Mouse (Mus musculus): ENCODE data around the gene Utp11. TPM values are rescaled to one million over a fixed set of nuclear protein-coding genes. Genes with fewer than 3 reads are reported as not detected.
"Not testable (repeated sequence)": the region's sequence is repeated elsewhere in the genome, so short reads cannot be mapped to it uniquely, and the experiment has no call there.

The Utp11 gene
- total RNA-seq (2021) = 10 to 100 TPM; 11.6 to 12.0 TPM
- long read RNA-seq, experiment 1, transcript Utp11-201 (8 exons, 1,603 nt) = major isoform, 34 of 36 reads
- long read RNA-seq, experiment 1, partial matches to known transcripts = 0 of 36 reads
- long read RNA-seq, experiment 1, other reads (novel, unspliced or antisense) = 2 of 36 reads
- long read RNA-seq, experiment 2, transcript Utp11-201 (8 exons, 1,603 nt) = major isoform, 18 of 21 reads
- long read RNA-seq, experiment 2, partial matches to known transcripts = 1 of 21 reads
- long read RNA-seq, experiment 2, other reads (novel, unspliced or antisense) = 2 of 21 reads

DNA sequence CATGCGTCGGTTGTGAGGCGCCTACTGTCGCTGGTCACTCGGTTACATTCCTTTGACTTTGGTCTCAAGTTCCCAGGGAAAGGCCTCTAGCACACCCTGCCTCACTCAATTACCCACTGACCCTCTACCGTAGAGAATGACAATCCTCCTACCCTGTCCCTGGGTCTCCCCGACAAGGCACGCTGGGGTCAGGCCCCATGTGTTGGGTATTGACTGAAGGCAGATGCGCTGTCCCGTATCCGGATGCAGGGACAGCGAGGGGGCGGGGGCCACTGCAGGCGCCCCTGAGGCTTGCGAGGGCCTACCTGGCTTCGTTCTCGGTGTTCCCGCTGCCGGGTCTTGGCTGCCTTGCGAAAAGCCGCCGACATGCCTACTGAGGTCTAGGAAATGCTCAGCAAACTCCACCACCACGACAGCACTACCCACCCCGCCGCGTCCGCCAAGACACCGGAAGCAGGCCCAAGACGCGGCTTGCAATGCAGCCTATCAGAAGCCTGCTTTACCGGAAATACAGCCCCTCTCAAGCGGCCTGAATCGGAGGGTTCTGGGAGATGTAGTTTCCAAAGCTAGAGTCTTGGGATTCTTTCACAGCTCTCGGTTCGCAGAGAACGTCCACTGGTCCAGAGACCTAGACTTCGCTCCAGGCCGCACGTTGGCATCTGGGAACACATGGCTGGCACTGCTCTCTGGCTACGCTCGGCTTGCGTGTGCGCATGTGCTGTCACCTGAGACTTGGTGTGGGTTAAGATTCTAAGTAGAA, at the start of gene Utp11:
Gene Utp11 (minus strand): TSS at position 466 of the 760 bp plus-strand sequence.
- intact Hi-C loops (cut with DNase I) = loop anchor here (10.0 kb wide), 1 partner anchor 979 kb away; the partner anchor contains the start of gene Ndufs5
- peak; percentile 85 to 86 for DNase-seq

DNA sequence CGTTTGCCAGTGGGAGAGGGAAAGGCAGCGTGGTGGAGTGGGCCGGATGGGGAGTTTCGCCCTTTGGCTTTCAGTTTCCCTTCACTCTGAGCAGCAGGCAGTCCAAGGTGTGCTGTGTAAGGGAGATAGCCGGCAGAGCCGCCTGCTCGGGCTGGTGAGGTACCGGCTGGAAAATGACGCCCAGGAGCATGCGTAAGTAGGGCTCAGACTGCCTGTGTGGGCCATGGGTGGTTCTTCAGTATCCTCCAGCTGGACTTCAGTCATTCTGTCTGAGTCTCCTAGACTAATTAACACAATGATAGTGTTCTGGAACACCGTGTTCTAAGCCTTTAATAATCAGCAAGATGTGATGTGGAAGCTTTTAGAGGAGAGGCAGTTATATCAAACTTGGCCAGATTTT, 49.4 kb upstream of the Utp11 start:
- no peak for DNase-seq
- intact Hi-C loops (cut with DNase I) = no loop called here

DNA sequence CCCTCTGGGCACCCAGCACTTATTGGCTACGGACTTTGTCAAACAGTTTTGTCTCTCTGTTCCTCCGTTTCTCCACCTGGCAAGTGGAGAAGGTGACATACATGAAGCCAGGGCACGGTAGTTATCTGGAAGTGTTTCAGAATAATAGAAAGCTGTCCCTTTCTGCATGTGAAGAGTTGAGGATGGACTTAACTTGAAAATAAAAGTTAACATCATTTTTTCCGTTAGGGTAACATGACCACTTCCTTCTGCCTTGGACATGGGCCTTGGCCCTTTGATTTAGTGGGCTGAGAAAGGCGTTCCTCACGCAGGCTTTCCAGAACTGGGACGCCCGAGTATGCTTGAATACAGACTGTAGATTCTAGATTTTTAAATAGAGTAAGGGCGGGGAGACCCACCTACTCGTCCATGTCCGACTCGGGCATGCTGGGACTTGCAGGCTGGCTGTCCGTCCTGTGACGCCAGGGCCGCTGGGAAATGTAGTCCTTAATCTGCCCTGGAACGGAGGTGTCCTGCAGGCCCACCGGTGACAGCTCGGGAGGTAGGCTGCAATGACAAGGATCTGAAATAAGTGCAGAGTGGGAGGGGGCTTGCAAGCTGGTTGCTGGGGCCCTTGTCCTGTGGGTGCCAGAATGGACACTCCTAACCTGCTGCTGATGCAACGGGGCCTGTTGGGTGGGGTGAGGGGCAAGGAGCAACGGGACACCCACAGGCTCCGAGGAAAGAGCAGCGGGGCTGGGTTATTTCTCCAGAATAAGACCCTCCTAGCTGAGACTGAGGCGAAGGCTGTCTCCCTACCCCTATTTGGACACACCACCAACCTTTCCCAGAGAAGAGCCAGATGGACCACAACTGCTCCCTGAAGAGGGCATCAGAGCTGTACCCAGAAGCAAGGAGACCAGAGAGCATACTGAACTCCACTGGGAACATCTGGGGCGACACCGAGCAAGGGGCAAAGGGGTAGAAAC, 48.3 kb upstream of the Utp11 start, which contains the start of gene Inpp5b:
Gene Inpp5b (plus strand): TSS at position 475 of the 968 bp plus-strand sequence.
- intact Hi-C loops (cut with DNase I) = no loop called here
- peak; percentile 78 to 83 for DNase-seq

DNA sequence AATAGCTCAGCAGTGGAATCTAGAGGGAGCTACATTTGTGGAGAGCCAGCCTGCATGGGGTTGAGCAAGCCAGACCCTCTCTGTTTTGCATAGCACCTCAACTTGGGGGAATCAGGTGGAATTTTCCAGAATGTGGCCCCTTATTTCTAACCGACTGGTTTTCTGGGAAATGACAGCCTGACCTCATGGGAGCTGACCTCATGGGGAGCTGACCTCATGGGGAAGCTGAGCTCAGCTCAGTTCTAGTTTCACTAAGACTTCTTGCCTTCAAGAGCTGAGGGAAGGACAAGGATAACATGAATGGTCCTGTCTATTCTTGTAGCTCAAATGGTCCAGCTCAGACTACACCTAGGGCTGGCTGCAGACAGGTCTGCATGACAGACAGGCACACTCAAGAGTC, 45.4 kb upstream of the Utp11 start:
- DNase-seq = no peak
- intact Hi-C loops (cut with DNase I) = no loop called here

DNA sequence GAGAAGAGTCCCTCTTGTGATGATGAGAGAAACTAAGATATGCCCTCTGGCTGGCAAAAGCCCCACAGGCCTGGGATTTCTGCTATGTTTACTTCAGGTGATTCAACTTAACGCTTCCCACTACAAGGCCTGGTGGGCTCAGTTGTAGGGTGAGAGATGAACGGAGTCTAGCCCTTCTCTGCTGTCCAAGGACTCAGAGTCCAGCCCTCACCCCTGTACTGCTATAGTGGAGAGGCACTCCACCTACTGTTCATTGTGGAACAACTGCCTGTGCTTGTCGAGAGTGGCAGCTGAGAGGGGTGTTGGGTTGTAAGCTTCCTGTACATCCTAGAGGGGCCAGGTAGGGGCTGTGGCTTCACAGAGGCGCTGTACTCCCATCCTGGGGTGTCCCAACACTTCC, 44.6 kb upstream of the Utp11 start:
- intact Hi-C loops (cut with DNase I) = no loop called here
- DNase-seq = no peak

DNA sequence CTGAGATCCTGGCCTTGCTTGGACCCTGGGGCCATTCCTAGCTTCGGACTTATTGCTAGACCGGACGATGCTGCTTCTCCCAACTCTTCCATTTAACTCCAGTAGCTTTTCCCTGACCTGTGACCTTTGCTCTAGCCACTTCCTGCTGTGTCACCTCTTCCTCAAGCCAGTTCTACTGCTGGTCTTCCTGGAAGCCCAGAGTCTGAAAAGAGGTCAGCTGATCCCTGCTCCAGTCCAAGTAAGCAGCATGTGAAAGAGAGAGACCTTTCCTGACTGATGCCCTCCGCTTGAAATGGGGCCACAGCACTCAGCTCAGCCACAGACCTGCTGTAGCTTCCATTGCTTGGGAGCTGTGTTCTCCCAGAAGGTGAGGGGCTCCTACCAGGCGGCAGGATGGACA, 44.1 kb upstream of the Utp11 start:
- intact Hi-C loops (cut with DNase I) = no loop called here
- DNase-seq = no peak

DNA sequence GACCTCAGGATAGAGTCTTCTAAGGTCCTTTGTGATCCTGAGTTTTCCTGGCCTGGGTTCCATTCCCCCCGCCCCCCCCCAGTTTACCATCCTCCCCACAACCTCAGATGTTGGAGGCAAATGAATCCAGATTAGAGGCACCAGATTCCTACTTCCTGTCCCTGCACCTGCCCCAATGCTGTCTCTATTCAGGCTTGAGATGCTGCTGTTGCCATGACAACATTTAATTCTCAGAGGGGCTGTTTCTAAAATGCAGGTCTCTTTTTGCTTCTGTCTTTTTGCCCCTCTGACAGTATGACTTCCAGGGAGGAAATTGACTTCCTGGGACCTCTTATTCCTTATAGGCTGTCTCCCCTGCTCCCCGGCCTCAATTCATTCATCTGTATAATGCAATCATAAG, 43.6 kb upstream of the Utp11 start:
- intact Hi-C loops (cut with DNase I) = no loop called here
- DNase-seq = no peak

DNA sequence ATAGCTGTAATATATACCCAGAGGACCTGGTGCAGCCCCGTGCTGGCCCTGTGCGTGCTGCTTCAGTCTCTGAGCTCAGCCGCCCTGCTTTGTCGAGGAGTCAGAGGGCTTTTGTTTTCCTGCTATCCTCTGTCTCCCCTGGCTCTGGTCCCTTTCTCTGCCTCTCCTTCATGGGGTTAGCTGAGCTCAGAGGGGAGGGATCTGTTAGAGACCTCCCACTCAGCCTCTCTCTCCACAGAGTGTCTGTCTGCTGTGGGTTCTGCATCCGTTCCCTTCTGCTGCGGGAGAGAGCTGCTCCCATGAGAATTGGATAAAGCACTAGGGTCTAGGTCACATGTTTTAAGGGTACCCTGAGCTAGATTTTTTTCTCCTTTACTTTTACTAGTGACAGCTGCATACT, 32.7 kb upstream of the Utp11 start:
- no peak for DNase-seq
- intact Hi-C loops (cut with DNase I) = no loop called here

DNA sequence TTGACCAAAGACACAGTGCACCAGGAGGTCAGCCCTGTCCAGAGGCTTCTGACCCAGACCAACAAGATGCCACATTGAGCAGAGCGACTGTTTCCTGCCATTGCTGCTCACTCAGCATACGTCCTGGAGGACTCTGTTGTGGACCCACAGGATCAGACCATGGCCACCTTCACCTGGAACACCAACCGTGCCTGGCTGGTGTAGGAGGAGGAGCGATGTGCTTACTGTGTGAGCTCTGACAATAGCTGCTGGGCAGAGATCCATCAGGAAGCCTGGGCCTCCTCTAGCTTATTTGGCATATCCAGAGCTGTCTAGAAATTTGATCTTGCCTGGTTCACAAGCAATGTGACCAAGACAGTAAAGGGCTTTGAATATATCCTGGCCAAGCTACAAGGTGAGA, 25.7 kb upstream of the Utp11 start:
- intact Hi-C loops (cut with DNase I) = loop anchor here (5.0 kb wide), 1 partner anchor 83 kb away; the partner anchor contains the start of gene Mtf1
- no peak for DNase-seq

DNA sequence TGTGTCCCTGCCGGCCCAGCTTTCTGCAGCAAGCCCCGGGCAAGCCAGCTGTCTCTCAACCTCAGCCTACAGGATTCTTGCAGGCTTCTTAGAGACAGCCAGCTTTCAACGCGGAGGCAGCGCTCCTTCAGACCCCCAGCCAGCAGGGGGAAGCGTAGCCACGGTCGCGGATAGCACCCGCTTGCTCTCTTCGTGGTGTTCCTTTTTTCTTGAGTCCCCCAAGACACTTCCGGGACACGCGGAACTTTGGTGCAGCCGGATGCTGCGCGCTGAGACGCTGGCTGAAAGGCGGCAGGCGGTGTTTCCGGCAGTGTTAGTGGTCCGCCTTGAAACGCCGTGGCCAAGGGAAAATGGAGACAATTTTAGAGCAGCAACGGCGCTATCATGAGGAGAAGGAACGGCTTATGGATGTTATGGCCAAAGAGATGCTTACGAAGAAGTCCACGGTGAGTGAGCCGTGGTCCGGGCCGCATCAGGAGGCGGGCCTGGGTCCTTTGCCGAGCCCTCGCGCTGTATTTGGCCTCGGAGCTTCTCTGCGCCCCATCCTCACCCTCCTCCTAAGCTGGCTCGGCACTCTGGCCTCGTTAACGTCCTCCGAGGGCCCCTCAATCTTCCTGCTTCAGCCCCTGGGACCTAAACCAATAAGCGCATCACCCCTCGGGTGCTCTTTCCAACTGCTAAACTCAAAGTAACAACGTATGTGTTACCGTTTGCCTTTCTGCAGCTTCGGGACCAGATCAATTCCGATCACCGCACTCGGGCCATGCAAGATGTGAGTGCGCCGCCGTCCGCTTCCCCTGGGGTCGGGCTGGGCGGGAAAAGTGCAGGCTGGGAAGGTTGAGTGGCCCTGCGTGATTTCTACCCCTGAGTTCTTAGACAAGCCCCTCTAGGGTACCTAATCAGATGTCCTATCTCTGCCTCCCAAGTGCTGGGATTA, 21.4 kb upstream of the Utp11 start, which contains the start of gene Sf3a3:
Gene Sf3a3 (plus strand): TSS at position 232 of the 937 bp plus-strand sequence.
- intact Hi-C loops (cut with DNase I) = loop anchor here (5.0 kb wide), 2 partner anchors 87 to 132 kb away; partner anchors contain the start of gene Mtf1

DNA sequence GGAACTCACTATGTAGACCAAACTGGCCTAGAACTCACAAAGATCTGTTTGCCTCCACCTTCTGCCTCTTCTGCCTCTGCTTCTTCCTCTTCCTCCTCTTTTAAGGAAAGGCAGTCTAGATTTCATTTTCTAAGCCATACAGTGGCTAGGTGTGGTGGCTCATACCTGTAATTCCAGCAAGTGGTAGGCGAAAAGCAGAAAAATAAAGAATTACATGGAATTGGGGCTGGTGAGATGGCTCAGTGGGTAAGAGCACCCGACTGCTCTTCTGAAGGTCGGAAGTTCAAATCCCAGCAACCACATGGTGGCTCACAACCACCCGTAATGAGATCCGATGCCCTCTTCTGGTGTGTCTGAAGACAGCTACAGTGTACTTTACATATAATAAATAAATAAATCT, 20.4 kb upstream of the Utp11 start:
- intact Hi-C loops (cut with DNase I) = loop anchor here (5.0 kb wide), 1 partner anchor 133 kb away; no protein-coding TSS in a partner anchor
- not testable (repeated sequence) for DNase-seq

More for the DNA sequence above, 21.4 kb upstream of the Utp11 start, which contains the start of gene Sf3a3:
- peak; percentile 92 to 96 for DNase-seq

DNA sequence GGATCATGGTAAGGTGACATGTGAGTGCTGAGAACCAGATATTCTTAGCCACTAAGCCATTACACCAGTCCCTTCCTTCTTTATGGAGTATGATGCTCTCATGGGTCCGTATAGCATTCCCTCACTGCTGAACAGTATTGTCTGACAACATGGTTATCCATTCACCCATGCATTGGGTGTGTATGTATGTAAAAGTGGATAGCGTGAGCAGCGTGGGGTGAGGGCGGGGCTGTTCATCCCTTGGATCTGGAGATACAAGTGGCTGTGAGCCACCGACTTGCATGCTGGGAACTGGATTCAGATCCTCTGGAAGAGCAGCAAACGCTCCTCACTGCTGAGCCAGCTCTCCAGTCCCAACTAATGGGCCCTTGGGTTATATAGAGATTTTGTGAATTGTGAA, 19.2 kb upstream of the Utp11 start:
- DNase-seq = no peak
- intact Hi-C loops (cut with DNase I) = loop anchor here (5.0 kb wide), 1 partner anchor 135 kb away; no protein-coding TSS in a partner anchor

DNA sequence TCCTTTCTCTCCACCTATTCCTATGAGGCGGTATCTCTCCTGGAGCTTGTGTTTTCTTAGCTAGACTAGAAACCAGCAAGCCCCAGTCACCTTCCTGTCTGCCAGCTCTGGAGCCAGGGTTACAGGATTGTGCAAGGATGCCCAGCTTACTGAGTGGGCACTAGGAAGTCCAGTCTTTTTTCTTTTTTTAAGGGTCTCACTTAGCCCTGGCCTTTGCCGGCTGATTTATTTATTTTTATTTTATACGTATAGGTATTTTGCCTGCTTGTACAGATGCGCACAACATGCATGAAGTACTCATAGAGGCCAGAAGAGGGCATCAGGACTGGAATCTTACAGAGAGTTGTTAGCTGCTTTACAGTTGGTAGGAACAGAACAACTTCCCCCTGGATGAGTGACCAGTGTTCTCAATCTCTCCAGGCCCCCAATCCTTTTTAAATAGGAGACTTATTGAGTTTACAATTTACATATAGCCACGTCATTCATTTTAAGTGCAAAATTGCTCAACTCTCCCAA, 17.4 kb upstream of the Utp11 start:
- DNase-seq = peak in 1 of 2 experiments; percentile 64
- intact Hi-C loops (cut with DNase I) = loop anchor here (2.0 to 5.0 kb wide), 2 partner anchors 28 to 136 kb away; no protein-coding TSS in a partner anchor

DNA sequence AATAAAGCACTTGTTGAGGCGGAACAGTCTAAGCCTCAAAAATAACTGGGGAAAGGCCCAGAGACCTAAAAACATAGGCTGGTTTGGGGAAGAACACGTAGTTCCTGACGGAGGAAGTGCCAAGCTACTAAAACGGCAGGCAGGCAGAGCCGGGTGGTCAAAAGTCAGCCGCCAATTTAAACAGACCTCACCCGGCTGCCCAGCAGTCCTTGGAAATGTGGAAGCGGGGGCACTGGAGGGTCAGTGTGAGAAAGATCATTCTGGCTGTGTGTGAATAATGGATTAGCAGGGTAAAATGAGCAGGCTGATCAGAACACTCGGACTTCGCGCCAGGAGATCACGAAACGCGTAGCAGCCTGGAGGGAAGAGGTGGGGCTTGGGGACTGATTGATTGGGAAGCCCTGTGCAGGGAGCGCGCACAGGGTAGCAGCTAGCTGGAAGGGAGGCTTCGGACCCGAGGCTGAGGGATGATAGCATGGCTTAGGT, 16.6 kb upstream of the Utp11 start:
- intact Hi-C loops (cut with DNase I) = loop anchor here (2.0 to 5.0 kb wide), 2 partner anchors 27 to 137 kb away; no protein-coding TSS in a partner anchor
- peak; percentile 46 to 47 for DNase-seq

DNA sequence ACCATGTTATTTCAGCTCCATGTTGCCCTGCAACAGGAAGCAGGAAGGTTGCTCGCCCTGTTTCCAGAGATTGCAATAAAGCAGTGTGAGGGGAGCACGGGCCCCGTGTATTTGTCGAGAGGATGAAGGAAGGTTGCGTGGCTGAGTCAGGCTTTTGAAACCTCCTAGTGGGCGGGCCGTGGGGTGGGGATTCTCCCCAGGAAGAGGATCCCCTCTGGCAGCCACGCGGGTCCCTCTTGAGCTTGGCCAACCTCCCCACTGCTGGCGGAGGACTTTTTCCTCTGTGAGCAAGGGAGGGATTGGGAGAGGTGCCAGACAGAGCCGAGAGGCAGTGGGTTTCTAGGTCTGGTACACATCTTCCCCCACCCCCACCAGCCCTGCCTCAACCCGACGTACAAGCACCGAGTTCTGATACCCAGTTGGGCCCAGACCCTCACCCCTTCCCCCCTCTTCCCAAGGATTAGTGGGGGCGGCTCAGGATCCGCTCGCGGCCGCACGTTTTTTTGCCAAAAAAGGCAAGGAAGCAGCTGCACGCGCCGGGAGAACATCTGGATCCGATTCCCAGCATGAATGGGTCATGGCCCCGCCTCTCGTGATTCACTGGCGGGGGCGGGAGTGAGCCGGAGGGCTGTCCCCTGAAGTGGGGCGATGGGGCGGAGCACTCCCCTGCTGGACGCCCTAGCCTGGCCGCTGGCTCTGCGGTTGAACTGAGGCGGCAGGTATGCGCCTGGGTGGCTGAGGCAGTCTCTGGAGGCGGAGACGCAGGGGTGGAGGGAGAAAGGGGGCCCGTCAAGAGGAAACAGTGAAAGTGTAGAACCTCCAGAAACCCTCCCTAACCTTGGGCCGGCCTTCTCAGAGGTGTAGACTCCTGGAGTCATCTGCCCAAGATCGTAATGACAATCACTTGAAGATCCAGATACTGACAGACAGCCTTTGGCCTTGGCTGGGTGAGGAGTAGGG, 15.4 kb upstream of the Utp11 start:
- intact Hi-C loops (cut with DNase I) = no loop called here
- DNase-seq = peak; percentile 91 to 93

DNA sequence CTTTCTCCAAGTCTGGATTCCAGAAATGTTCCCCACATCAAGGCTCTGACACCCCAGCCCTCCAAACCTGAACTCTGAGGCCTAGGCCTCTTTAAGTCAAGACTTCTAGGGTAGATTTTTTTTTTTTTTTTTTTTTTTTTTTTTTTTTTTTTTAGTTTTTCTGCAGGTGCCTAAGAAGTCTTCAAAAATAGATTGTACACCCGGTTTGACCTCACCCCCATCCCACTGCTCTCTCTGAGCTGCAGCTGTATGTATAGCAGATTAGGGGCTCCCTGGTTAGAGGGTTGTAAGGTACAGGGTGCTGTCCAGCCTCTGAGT, 14.8 kb upstream of the Utp11 start:
- intact Hi-C loops (cut with DNase I) = not testable (repeated sequence)

DNA sequence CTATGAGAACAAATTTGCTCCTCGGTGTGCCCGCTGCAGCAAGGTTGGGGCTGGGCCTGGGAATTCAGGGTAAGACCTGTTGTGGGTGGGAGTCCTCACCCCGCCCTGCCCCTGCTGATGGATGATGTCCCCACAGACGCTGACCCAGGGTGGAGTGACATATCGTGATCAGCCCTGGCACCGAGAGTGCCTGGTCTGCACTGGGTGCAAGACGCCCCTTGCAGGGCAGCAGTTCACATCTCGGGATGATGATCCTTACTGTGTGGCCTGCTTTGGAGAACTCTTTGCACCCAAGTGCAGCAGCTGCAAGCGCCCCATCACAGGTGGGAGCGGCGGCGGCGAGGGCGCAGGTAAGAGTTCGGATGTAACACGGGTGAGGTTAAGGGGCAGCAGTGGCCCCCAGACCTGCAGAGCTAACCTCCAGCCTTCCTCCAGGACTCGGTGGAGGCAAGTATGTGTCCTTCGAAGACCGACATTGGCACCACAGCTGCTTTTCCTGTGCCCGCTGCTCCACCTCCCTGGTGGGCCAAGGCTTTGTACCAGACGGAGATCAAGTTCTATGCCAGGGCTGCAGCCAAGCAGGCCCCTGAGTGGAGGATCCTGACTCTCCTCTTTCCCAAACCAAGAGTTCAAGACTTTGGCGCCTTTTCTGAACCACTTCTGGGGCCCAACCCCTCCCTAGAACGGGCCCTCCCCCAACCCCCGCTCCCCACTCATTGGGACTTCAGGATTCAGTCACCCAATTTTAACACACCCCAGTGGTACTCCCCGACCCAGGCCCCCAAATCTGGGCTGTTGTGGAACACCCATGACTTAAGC, 14.2 kb upstream of the Utp11 start:
- DNase-seq; intact Hi-C loops (cut with DNase I): not testable (repeated sequence)

More for the DNA sequence above, 14.8 kb upstream of the Utp11 start:
- not testable (repeated sequence) for DNase-seq

Data from heart, postnatal 14 days (tissue).